Comparison of ENCODE assay signal across 16 mouse cellular contexts in the genomic region with DNA sequence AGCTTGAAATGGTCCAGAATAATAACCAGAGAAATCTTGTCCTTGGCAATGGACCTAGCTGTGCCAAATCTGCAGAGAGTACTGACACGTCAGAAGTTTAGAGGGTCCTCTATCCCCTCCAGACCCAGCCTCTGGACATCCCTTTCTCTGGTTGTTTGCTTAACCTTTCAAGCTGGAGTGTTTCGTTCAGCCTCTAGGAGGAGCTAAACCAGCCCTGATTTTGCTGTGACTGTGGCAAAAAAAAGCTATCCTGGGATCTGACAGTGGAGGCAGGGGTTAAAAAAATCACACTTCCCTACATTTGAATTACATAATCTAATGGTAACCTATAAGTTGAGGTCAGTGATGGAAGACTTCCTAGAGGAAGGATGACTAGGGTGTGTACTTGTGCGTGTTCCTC.
DNase-seq lines count a peak whose midpoint lies in the region; ATAC-seq and TF ChIP-seq lines count a peak whose summit lies in the region.
"Had no signal": no experiment of that assay in that cellular context is flagged by ENCODE, and none has a peak within 500 bp of the region (broad histone marks: within the 10 kb centered on the region; RNA-seq: fewer than 3 reads in every experiment).

No protein-coding gene starts in this region.

- peaks cover 0 to 1% of the 10 kb centered on the region in 2 experiments; a peak in 1 of 4 replicates for H3K27me3 ChIP-seq in MEL (ENCODE audit: control insufficient read depth in 1 of 2, insufficient read depth in 2 of 2, low read length in 2 of 2)
- H3K27me3 ChIP-seq: forebrain, embryonic 13.5 days had no signal

- TF ChIP-seq CTCF in gastrocnemius, adult 2 months (IDR thresholded peaks at IDR 0.05) = peak; percentile 3; the same call in 1 of the 2 replicates
- TF ChIP-seq CTCF in left cerebral cortex, adult 2 months (IDR thresholded peaks at IDR 0.05) = peak; percentile 49
- peak in 2 of 3 experiments; percentile 24 to 32; a peak in 4 of 6 replicates for TF ChIP-seq CTCF in MEL (IDR thresholded peaks at IDR 0.05 in 2 of 3, conservative IDR thresholded peaks at IDR 0.05 in 1 of 3; ENCODE audit: control insufficient read depth in 1 of 3, insufficient read depth in 1 of 3, low read depth in 2 of 3, low read length in 3 of 3, poor library complexity in 1 of 3, severe bottlenecking in 1 of 3)

- no peaks in the 10 kb centered on the region for H3K9me3 ChIP-seq in MEL (replicated peaks; ENCODE audit: insufficient read depth, low read length)
- H3K9me3 ChIP-seq: forebrain, embryonic 13.5 days had no signal

- H3K27ac ChIP-seq in gastrocnemius, adult 2 months = no peak overlapping the region
- no peak overlapping the region for H3K27ac ChIP-seq in left cerebral cortex, adult 2 months
- H3K27ac ChIP-seq in MEL (ENCODE audit: control insufficient read depth, low read depth, low read length) = no peak overlapping the region
- H3K27ac ChIP-seq: forebrain, embryonic 13.5 days had no signal

- intact Hi-C loops in gastrocnemius, adult 2 months (cut with DNase I) = no loop called here
- intact Hi-C loops in left cerebral cortex, adult 2 months (cut with DNase I) = no loop called here
- intact Hi-C loops in left cerebral cortex, postnatal 25 days (cut with DNase I) = no loop called here

- DNase-seq in gastrocnemius, adult 2 months = no peak
- DNase-seq in gastrocnemius, adult 8-10 months (ENCODE audit: low spot score in 2 of 2) = no peak
- DNase-seq in left cerebral cortex, adult 2 months (ENCODE audit: extremely low spot score in 1 of 2, low spot score in 2 of 2) = no peak
- DNase-seq in left cerebral cortex, postnatal 25 days (ENCODE audit: low spot score in 2 of 2) = no peak
- DNase-seq in MEL (ENCODE audit: low read depth, low spot score) = no peak
- no peak for DNase-seq in kidney, adult 11 months
- no peak for DNase-seq in thymus, postnatal 14 days
- DNase-seq: B cell, adult 2 months; cerebellum, postnatal 25 days; kidney, postnatal 14 days; layer of hippocampus, adult 9-11 months; lung, postnatal 10 days; spleen, adult 18-20 months; thymus, adult 2 months had no signal

- H3K9ac ChIP-seq in MEL (ENCODE audit: control insufficient read depth, low read depth, low read length, poor library complexity, severe bottlenecking) = no peak overlapping the region
- H3K9ac ChIP-seq: forebrain, embryonic 13.5 days had no signal

- no peak for TF ChIP-seq POLR2A in MEL (IDR thresholded peaks at IDR 0.05; ENCODE audit: control insufficient read depth in 1 of 2, insufficient read depth in 1 of 2, low read depth in 1 of 2, low read length in 2 of 2, poor library complexity in 1 of 2)

- H3K36me3 ChIP-seq in MEL (ENCODE audit: control insufficient read depth in 1 of 2, insufficient read depth in 2 of 2, low read length in 2 of 2) = peaks cover 0 to 10% of the 10 kb centered on the region in 2 experiments; a peak in 1 of 4 replicates

- TF ChIP-seq RAD21 in MEL (IDR thresholded peaks at IDR 0.05; ENCODE audit: low read depth, low read length) = no peak

- no peaks in the 10 kb centered on the region for H3K79me2 ChIP-seq in MEL (ENCODE audit: control insufficient read depth, insufficient read depth, low read length, poor library complexity)

- 0 out of 2 replicates have a peak, but pooled peaks have one; percentile 42 for ATAC-seq in common myeloid progenitor, adult 5-6 weeks (replicated peaks; ENCODE audit: low read depth, poor library complexity, severe bottlenecking)
- ATAC-seq: forebrain, embryonic 13.5 days had no signal

- no peak for TF ChIP-seq EP300 in MEL (IDR thresholded peaks at IDR 0.05; ENCODE audit: low read depth in 1 of 2, low read length in 2 of 2)

- no peak overlapping the region for H3K4me3 ChIP-seq in gastrocnemius, adult 2 months
- H3K4me3 ChIP-seq in left cerebral cortex, adult 2 months = no peak overlapping the region
- no peak overlapping the region for H3K4me3 ChIP-seq in MEL (ENCODE audit: control insufficient read depth in 1 of 2, insufficient read depth in 1 of 2, low read depth in 2 of 2, low read length in 2 of 2)
- H3K4me3 ChIP-seq: forebrain, embryonic 13.5 days had no signal

- peaks cover 5 to 16% of the 10 kb centered on the region in 2 experiments for H3K4me1 ChIP-seq in MEL (ENCODE audit: control insufficient read depth in 1 of 2, insufficient read depth in 2 of 2, low read length in 2 of 2)

TF ChIP-seq in MEL, 35 proteins besides CTCF, POLR2A, EP300 and RAD21:
- TF ChIP-seq SIN3A (IDR thresholded peaks at IDR 0.05; ENCODE audit: low read length) (no peak), ZNF384 (IDR thresholded peaks at IDR 0.05; ENCODE audit: low read depth, low read length) (peak; percentile 33), ELF1 (IDR thresholded peaks at IDR 0.05; ENCODE audit: low read depth, low read length) (no peak), GABPA (IDR thresholded peaks at IDR 0.05; ENCODE audit: low read depth, low read length) (no peak)
